Mouse (Mus musculus): ENCODE data around the gene Ipo13. TPM values are rescaled to one million over a fixed set of nuclear protein-coding genes. Genes with fewer than 3 reads are reported as not detected.

The Ipo13 gene
- 10 to 100 TPM; 50.9 to 61.5 TPM for total RNA-seq (2021)

- DNase-seq: peak; percentile 96 to 97
- intact Hi-C loops (cut with DNase I): loop anchor here (2.0 kb wide), 1 partner anchor 24 kb away; no protein-coding TSS in a partner anchor
These were observed at the start of gene Ipo13 for GRCm38 (mm10) chr4:117914591-117915442. Ipo13 (minus strand) TSS chr4:117914999.

GRCm38 (mm10) chr4:117957492-117957891, 42.7 kb upstream of the Ipo13 start:
- intact Hi-C loops (cut with DNase I): no loop called here
- DNase-seq: no peak

GRCm38 (mm10) chr4:117947493-117947892, 32.7 kb upstream of the Ipo13 start:
- intact Hi-C loops (cut with DNase I): no loop called here
- DNase-seq: no peak

- DNase-seq: no peak
- intact Hi-C loops (cut with DNase I): no loop called here
These were observed 32.0 kb upstream of the Ipo13 start for GRCm38 (mm10) chr4:117946639-117947305.

- no peak for DNase-seq
- intact Hi-C loops (cut with DNase I): no loop called here
These were observed 28.5 kb upstream of the Ipo13 start for GRCm38 (mm10) chr4:117943317-117943716.

GRCm38 (mm10) chr4:117936964-117937363, 22.2 kb upstream of the Ipo13 start:
- intact Hi-C loops (cut with DNase I): no loop called here
- DNase-seq: no peak

- DNase-seq: no peak
- intact Hi-C loops (cut with DNase I): no loop called here
These were observed 19.3 kb upstream of the Ipo13 start for GRCm38 (mm10) chr4:117934081-117934480.

- intact Hi-C loops (cut with DNase I): no loop called here
- DNase-seq: no peak
These were observed 18.4 kb upstream of the Ipo13 start for GRCm38 (mm10) chr4:117933248-117933647.

GRCm38 (mm10) chr4:117929391-117929881, 14.6 kb upstream of the Ipo13 start, which contains the start of gene Artn:
Artn (minus strand) TSS chr4:117929763.
- peak in 1 of 2 experiments; percentile 29 for DNase-seq
- intact Hi-C loops (cut with DNase I): loop anchor here (2.0 to 5.0 kb wide), 2 partner anchors 65 to 103 kb away; no protein-coding TSS in a partner anchor

GRCm38 (mm10) chr4:117928699-117929241, 14.0 kb upstream of the Ipo13 start:
- intact Hi-C loops (cut with DNase I): loop anchor here (1.0 to 5.0 kb wide), 3 partner anchors 66 to 155 kb away; no protein-coding TSS in a partner anchor
- DNase-seq: peak; percentile 64 to 69

GRCm38 (mm10) chr4:117928234-117928633, 13.4 kb upstream of the Ipo13 start:
- no peak for DNase-seq
- intact Hi-C loops (cut with DNase I): loop anchor here (1.0 to 5.0 kb wide), 3 partner anchors 67 to 155 kb away; no protein-coding TSS in a partner anchor

GRCm38 (mm10) chr4:117926545-117927482, 12.0 kb upstream of the Ipo13 start:
- DNase-seq: peak; percentile 37 to 43
- intact Hi-C loops (cut with DNase I): loop anchor here (5.0 kb wide), 1 partner anchor 105 kb away; no protein-coding TSS in a partner anchor

GRCm38 (mm10) chr4:117924916-117925315, 10.1 kb upstream of the Ipo13 start:
- DNase-seq: no peak
- intact Hi-C loops (cut with DNase I): loop anchor here (5.0 kb wide), 1 partner anchor 107 kb away; no protein-coding TSS in a partner anchor

GRCm38 (mm10) chr4:117923450-117923849, 8.7 kb upstream of the Ipo13 start:
- intact Hi-C loops (cut with DNase I): no loop called here

GRCm38 (mm10) chr4:117921358-117921757, 6.6 kb upstream of the Ipo13 start:
- no peak for DNase-seq

More at GRCm38 (mm10) chr4:117923450-117923849, 8.7 kb upstream of the Ipo13 start:
- DNase-seq: no peak

GRCm38 (mm10) chr4:117918762-117919161, 4.0 kb upstream of the Ipo13 start:
- no peak for DNase-seq
- intact Hi-C loops (cut with DNase I): loop anchor here (2.0 kb wide), 1 partner anchor 84 kb away; the partner anchor contains the start of gene Slc6a9

More at GRCm38 (mm10) chr4:117921358-117921757, 6.6 kb upstream of the Ipo13 start:
- intact Hi-C loops (cut with DNase I): no loop called here

GRCm38 (mm10) chr4:117918261-117918660, 3.5 kb upstream of the Ipo13 start:
- intact Hi-C loops (cut with DNase I): loop anchor here (2.0 kb wide), 1 partner anchor 83 kb away; the partner anchor contains the start of gene Slc6a9
- peak; percentile 48 to 55 for DNase-seq

GRCm38 (mm10) chr4:117917847-117918246, 3.0 kb upstream of the Ipo13 start:
- DNase-seq: no peak

GRCm38 (mm10) chr4:117917402-117917801, 2.6 kb upstream of the Ipo13 start:
- DNase-seq: no peak
- intact Hi-C loops (cut with DNase I): no loop called here

More at GRCm38 (mm10) chr4:117917847-117918246, 3.0 kb upstream of the Ipo13 start:
- intact Hi-C loops (cut with DNase I): loop anchor here (2.0 kb wide), 1 partner anchor 83 kb away; the partner anchor contains the start of gene Slc6a9

All from heart, postnatal 10 days (tissue).